Mouse (Mus musculus) ovary, postnatal 14 days (tissue): ENCODE measurements around the gene Shroom3.

Source experiments
- DNase-seq: peaks from one replicate; pipeline ENCODE4 v3.0.0; 2022; ENCODE audit warnings: low spot score

Shroom3 gene

DNA sequence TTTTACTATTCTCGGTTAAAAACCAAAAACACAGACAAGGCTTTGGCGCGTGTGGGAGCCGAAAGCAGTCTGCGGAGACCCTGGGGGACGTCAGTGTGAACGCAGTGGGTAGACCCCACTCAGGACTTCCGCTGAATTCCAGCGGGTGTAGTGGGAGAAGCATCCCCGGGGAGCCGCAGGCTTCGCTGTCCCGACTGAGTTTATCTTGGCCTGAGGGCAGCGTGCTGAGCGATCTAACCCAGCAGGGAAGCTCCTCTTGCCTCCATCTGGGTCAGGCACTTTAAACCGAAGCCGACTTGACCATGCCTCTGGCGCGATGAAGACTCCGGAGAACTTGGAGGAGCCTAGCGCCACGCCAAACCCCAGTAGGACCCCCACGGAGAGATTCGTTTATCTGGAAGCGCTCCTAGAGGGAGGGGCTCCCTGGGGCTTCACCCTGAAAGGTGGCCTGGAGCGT, at the start of gene Shroom3:
TSS of gene Shroom3 (plus strand) at position 85 of the 457 bp plus-strand sequence.
- DNase-seq = no peak

DNA sequence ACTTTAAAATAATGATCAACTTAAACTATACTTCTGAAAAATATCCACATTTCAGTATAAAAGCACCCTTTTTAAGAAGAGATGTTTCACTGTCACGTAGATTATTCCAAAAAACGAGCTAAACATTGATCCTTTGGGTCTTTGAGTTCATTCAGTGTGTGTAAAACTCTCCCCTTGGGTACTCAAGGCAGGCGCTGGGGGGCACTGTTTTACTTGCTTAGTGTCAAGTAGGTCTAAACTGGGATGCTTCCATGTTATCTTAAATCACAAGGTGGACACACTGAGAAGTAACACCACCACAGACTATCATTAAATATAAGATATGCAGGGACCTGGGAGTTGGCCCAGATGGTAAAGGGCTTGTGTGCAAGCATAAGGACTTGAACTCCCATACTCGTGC, 49.7 kb upstream of the Shroom3 start:
- DNase-seq = no peak

DNA sequence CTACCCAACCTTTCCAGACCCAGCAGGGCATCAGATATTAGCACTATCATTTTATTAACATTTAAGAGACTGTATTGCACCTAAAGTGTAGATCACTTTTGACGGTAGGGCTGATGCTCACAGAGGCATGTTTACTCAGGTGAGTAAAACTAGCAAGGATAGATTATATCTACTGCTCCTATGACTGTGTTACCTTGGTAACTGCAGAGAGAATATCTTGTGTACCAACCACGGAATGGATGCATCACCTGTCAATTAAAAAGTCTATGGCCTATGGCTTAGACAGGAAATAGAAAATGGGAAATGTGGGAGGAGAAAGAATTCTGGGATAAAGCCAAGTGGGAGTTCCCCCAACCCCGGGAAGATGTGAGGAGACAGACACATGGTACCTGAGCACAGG, 48.3 kb upstream of the Shroom3 start:
- no peak for DNase-seq

DNA sequence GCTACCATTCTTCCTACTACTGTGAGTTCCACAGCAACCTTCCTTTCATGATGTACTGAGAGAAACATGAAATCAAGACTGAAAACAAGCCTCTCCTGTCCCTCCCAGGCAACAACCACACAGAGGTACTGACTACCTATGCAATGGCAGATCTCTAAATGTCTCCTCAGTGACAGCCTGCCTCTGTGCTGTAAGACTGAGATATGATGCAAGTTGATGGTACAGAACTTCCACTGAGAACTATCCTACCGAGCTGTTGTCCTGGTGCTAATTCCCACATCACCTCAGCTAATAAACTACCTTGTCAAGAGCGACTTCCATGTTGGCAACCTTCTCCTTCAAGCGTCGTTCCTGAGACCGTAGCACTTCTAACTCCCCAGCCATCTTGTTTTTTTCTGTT, 47.3 kb upstream of the Shroom3 start:
- no peak for DNase-seq

DNA sequence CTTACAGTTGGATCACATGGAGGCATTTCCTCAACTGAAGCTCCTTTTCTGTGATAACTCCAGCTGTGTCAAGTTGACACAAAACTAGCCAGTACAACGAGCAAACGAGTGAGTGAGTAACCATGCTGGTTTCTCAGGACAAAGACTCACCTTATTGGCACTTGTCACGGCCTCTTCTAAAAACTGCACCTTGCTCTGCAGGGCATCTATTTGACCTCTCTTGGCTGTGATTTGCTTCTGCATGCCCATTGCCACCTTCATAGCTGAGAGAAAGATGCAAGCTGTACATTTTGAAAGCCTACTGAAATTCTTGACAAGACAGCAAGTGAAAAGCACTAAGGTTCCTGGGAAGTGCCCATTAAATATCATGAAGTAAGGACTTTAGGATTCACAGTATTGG, 42.4 kb upstream of the Shroom3 start:
- no peak for DNase-seq

DNA sequence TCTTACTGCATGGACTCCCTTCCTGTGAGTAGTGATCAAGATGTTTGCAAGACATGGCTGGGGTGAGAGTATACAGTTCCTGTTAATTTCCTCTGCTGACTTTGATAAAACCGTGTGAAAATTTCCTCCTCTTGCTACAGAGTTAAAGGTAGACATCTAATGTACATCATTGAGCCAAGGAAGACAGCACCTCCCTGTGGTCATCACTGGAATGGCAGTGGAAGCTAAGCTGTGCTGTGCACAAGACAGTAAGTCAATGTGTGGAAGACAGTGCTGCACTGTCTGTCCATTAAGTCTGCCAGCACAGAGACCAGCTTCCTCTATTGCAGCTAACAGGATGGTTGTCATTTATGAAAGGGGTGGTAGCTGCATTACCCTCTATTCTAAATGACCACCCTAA, 27.0 kb upstream of the Shroom3 start:
- DNase-seq = peak; percentile 34

DNA sequence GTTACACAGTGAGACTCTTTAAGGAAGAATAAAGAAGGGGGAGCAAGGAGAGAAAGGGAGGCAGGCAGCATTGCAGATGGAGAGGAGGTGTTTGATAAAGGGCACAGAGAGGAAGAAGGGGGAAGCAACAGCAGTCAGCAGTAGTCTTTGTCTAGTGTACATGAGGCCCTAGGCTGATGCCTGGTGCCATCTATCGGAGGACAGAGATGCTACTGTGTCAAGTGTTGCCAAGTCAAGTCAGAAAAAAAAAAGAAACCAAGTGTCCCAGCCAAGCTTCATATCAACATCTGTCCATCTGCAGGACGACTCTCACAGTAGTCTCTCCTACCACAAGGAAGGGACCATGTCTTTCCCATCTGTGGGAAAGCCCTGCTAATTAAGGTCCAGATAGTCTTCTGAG, 18.9 kb upstream of the Shroom3 start:
- DNase-seq = no peak

DNA sequence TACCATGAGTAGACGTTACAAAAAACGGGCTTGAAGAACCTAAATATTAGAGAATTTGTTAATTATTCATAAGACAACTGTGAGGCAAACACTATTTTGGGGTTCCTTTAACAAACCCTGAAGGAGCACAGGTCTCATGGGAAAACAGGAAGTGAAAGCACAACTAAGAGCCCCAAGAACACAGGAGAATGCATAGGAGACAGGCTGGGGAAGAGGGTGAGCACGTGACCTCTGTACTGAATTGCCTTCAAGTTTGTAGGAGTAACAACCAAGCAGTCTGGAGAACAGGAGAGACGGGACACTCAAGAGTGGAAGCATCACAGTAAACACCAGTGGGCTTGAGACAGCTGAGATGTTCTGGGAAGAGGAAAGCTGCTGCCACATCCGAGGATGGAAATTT, 16.4 kb upstream of the Shroom3 start:
- no peak for DNase-seq

DNA sequence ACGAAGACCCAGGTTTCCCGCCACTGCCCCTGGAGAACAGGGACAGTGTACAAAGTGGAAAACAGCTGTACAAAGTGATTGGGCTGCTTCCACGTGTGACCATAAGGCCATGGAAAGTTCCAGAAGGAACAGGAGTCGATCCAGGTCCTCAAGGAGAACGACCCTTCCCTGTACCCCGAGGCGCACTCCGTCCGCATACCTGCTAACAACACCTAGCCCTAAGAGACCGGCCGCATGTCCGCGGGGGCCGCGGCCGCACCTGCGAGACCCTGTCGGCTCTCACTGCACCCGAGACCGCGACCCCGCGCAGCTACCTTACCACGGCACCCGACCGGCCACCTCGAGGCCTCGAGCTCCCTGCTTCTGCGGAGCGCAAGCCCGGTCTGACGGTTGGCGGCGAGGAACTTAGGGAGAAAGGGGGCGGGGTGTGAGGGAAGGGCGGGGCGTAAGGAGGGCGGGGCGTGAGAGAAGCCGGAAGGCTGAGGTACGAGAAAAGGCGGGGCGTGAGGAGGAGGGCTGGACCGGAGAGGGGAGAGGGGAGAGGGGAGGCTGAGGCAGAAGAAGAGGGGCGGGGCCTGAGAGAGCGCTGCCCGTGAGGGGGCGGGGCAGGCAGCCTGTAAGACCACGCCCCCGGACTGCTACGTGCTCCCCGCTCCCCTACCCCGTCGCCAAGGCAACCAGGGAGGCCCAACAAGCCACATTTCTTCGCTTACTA, 8.2 kb upstream of the Shroom3 start, which contains the start of gene Ccdc158:
TSS of gene Ccdc158 (minus strand) at position 413 of the 715 bp plus-strand sequence.
- peak; percentile 56 for DNase-seq

DNA sequence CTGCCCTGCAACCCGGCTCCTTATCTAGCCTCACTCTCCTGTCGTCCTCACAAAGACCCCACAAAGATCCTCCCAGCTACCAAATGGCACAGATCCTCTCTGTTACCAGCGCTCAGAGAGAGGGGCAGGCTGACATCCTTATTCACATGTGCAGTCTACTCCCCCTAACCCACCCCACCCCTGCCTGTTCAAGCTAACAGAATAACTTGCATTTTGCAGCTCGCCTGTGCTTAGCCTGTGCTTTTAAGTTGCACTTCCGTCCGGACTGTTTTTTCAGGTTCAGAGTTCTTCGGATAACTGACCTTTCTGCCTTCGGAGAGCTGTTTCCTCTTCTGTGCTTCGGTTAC, 7.7 kb upstream of the Shroom3 start:
- DNase-seq = no peak

- peak; percentile 17 for DNase-seq
These were observed 3.8 kb upstream of the Shroom3 start for GRCm38 (mm10) chr5:92679441-92679840.

DNA sequence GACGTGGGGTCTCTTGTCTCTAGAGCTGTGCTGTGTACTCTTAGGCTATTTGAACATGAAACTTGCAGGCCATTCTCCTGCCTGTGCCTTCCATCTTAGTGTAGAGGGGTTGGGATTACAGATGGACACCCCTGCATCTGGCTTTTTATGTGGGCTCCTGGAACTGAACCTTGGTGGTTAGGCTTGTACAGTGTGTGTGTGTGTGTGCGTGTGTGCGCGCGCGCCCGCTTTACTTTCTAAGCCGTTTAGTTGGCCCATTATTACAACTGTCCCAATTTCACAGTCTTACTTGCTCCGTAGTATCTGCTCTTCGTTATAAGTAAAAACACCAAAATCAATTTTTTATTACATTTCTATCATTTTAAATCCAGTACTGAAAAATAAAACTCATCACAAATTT, 1.4 kb upstream of the Shroom3 start:
- no peak for DNase-seq

DNA sequence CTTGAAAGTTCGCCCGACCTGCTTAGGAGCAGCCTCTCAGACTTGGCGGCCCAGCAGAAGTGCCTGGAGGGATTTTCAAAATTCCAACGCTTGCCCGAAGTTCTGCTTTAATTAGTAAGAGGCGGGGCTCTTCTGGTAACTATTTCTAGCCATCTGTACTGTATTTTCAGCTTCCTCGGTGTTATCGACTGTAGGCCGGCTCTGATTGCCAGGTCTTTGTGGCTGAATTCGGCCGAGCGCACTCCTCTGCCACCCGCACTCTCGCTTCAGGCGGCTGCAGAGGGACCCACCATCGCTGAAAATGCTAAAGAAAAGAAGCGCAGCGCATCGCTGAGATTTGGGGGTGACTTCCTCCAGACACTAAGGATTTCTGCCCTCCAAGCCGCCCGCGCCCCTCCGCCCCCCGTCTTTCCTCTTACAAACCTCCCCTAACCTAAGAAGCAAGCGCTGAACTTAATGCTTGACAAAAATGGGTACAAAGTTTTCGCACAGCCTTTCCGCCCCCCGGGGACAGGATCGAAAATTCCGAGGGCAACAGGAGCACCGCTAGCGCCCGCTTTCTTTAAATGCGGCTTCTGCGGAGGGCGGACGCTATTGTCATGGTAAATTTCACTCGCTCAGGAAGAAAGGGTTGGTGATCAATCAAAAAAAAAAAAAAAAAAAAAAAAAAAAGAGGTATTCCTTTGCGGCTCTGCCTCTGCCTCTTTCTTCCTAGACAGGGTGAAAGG, 450 bp upstream of the Shroom3 start:
- no peak for DNase-seq

- no peak for DNase-seq
These were observed 738 bp downstream of the Shroom3 start for GRCm38 (mm10) chr5:92683871-92684475.

GRCm38 (mm10) chr5:92684715-92685460, 1.7 kb downstream of the Shroom3 start:
- no peak for DNase-seq

DNA sequence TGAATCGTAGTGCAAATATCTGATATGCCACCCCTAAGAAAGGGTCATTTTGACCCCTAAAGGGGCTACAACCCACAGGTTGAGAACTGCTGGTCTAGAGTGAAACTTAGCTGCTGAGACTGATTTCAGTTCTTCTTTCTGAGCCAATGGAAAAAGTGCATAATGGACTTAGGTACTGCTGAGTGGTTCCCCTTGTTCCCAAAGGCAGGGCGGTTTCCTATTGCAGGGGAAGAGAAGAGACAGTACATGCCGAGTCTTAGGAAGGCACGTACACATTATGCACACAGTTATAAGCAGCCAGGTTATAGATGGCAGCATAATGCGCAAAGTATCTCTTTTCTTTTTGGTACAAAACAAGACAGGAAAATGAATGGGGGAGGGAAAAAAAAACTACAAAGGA, 4.9 kb downstream of the Shroom3 start:
- no peak for DNase-seq

- DNase-seq = no peak
These were observed 5.3 kb downstream of the Shroom3 start for GRCm38 (mm10) chr5:92688569-92688968.

DNA sequence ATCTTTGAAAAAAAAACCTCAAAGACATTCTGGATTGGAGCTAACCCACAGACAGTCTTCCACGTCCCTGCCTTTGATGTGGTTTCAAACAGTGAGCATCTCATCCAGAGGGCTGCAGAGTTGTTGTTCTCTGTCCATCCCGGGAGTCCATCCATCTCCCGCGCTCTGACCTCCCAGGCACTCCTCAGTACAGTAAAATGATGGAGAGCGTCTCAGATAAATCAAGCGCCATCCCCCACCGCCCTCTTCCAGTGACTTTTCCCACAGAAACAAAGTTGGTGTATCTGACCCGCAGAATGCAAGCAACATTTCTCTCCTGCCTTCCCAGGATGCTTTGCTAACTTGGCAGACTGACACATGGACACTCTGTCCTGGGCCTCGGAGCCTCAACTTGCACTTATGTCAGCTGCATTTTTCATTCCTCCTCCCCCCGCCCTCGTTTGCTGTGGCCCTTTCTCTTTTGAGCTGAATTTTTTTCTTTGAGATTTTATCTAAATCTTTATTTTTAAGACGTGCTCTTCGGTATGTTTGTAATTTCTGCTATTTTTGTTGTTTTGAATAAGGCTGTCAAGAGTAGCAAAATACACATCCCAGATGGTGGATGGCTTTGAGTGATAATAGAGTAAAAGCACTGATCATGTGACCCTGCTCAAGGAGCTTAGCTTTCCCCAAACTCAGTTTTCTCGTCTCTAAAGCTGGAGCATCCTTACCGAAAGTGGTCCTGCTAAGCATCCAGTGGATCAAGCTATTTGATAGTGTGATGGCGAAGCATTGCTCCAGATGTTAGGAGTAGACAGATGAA, 9.2 kb downstream of the Shroom3 start:
- DNase-seq = no peak

GRCm38 (mm10) chr5:92693744-92694143, 10.5 kb downstream of the Shroom3 start:
- DNase-seq = no peak

GRCm38 (mm10) chr5:92694316-92694995, 11.2 kb downstream of the Shroom3 start:
- DNase-seq = no peak
